Mouse (Mus musculus): ENCODE results near the gene Auts2. TPM values are rescaled to one million over a fixed set of nuclear protein-coding genes. Genes with fewer than 3 reads are reported as not detected.

The Auts2 gene
- total RNA-seq, 1 experiment: 9.9 TPM

DNA sequence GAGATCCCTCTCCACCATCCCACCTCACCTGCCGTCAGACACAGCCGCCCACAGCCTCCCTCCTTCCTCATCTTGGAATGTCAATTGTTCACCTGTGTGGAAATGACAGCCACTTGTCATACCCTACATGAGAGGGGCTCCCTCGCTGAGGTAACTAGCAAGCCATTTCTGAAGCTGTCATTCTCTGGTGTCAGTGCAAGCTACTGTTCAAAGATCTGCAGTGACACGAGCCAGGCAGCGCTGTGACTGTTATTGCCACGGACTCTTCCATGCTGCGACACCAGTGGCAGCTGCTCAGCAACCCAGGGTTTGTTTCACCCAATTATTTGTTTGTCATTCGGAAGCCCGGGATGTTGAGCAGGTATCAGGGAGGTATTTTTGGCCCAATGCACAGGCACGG lies 1030.5 kb downstream of the Auts2 start:
- H3K36me3 ChIP-seq (ENCODE audit: control insufficient read depth, insufficient read depth, low read length, poor library complexity, severe bottlenecking): no peaks in the 10 kb centered on the region
- H3K9me3 ChIP-seq (ENCODE audit: control insufficient read depth, insufficient read depth, low read depth, low read length): no peaks in the 10 kb centered on the region
- TF ChIP-seq ZNF384 (IDR thresholded peaks at IDR 0.05; ENCODE audit: low read depth, low read length) (no peak), HCFC1 (IDR thresholded peaks at IDR 0.05; ENCODE audit: borderline replicate concordance, insufficient read depth, low read length) (no peak), MAFK (IDR thresholded peaks at IDR 0.05; ENCODE audit: insufficient read depth, low read depth, low read length) (no peak), CHD2 (IDR thresholded peaks at IDR 0.05; ENCODE audit: low read depth, low read length) (no peak), ZC3H11A (IDR thresholded peaks at IDR 0.05; ENCODE audit: borderline replicate concordance, low read depth, low read length) (no peak)
- H3K4me3 ChIP-seq (ENCODE audit: insufficient read depth in 1 of 2, low read depth in 1 of 2, low read length in 2 of 2, poor library complexity in 1 of 2, severe bottlenecking in 1 of 2): no peak overlapping the region
- no peak for DNase-seq (ENCODE audit: low read depth, low spot score)
- in situ Hi-C loops (cut with MboI; ENCODE audit: low sequenced_read_pairs in 2 of 2, unreplicated experiment in 2 of 2): no loop called here
- no peak overlapping the region for H3K27ac ChIP-seq (ENCODE audit: insufficient read depth, low read depth, low read length, poor library complexity, severe bottlenecking)
- peaks cover 7 to 24% of the 10 kb centered on the region in 2 experiments; a peak in 3 of 4 replicates for H3K4me1 ChIP-seq (ENCODE audit: control insufficient read depth in 2 of 2, insufficient read depth in 2 of 2, low read length in 2 of 2, poor library complexity in 1 of 2)
- no peak overlapping the region for H3K9ac ChIP-seq (ENCODE audit: insufficient read depth, low read depth, low read length, poor library complexity, severe bottlenecking)

- no peak overlapping the region for H3K9ac ChIP-seq (ENCODE audit: insufficient read depth, low read depth, low read length, poor library complexity, severe bottlenecking)
- peaks cover 3 to 12% of the 10 kb centered on the region in 2 experiments; a peak in 2 of 4 replicates for H3K4me1 ChIP-seq (ENCODE audit: control insufficient read depth in 2 of 2, insufficient read depth in 2 of 2, low read length in 2 of 2, poor library complexity in 1 of 2)
- DNase-seq (ENCODE audit: low read depth, low spot score): no peak
- TF ChIP-seq ZNF384 (IDR thresholded peaks at IDR 0.05; ENCODE audit: low read depth, low read length): no peak
- no peak for TF ChIP-seq MAFK (IDR thresholded peaks at IDR 0.05; ENCODE audit: insufficient read depth, low read depth, low read length)
- no peak for TF ChIP-seq HCFC1 (IDR thresholded peaks at IDR 0.05; ENCODE audit: borderline replicate concordance, insufficient read depth, low read length)
- TF ChIP-seq ZC3H11A (IDR thresholded peaks at IDR 0.05; ENCODE audit: borderline replicate concordance, low read depth, low read length): no peak
- no peak for TF ChIP-seq CHD2 (IDR thresholded peaks at IDR 0.05; ENCODE audit: low read depth, low read length)
- H3K9me3 ChIP-seq (ENCODE audit: control insufficient read depth, insufficient read depth, low read depth, low read length): no peaks in the 10 kb centered on the region
- in situ Hi-C loops (cut with MboI; ENCODE audit: low sequenced_read_pairs in 2 of 2, unreplicated experiment in 2 of 2): no loop called here
- H3K4me3 ChIP-seq (ENCODE audit: insufficient read depth in 1 of 2, low read depth in 1 of 2, low read length in 2 of 2, poor library complexity in 1 of 2, severe bottlenecking in 1 of 2): no peak overlapping the region
- H3K27ac ChIP-seq (ENCODE audit: insufficient read depth, low read depth, low read length, poor library complexity, severe bottlenecking): no peak overlapping the region
- H3K36me3 ChIP-seq (ENCODE audit: control insufficient read depth, insufficient read depth, low read length, poor library complexity, severe bottlenecking): no peaks in the 10 kb centered on the region
These were observed 1032.5 kb downstream of the Auts2 start for GRCm38 (mm10) chr5:131510659-131511058.

DNA sequence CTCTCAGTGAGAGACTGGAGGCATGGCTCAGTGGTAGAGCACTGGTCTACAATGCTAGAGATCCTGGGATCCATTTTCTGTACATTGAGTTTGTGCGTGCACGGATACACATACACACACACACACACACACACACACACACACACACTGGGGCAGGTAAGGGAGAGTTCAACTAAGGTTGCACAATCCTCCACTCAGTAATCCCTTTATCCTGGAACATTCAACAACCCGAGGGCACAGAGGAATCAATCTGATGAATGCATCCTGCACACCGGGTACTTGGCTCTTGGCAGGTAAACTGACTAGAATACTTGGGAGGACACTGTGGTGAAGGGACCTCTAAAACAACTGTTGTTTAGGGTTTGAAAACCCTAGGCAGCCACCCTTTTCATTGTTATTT lies 1033.8 kb downstream of the Auts2 start:
- no peak for DNase-seq (ENCODE audit: low read depth, low spot score)
- Histone ChIP-seq H3K36me3 (ENCODE audit: control insufficient read depth, insufficient read depth, low read length, poor library complexity, severe bottlenecking) (no peaks in the 10 kb centered on the region), H3K9me3 (ENCODE audit: control insufficient read depth, insufficient read depth, low read depth, low read length) (no peaks in the 10 kb centered on the region), H3K4me1 (ENCODE audit: control insufficient read depth in 2 of 2, insufficient read depth in 2 of 2, low read length in 2 of 2, poor library complexity in 1 of 2) (peaks cover 0 to 10% of the 10 kb centered on the region in 2 experiments; a peak in 1 of 4 replicates), H3K9ac (ENCODE audit: insufficient read depth, low read depth, low read length, poor library complexity, severe bottlenecking) (no peak overlapping the region), H3K27ac (ENCODE audit: insufficient read depth, low read depth, low read length, poor library complexity, severe bottlenecking) (no peak overlapping the region), H3K4me3 (ENCODE audit: insufficient read depth in 1 of 2, low read depth in 1 of 2, low read length in 2 of 2, poor library complexity in 1 of 2, severe bottlenecking in 1 of 2) (no peak overlapping the region)
- in situ Hi-C loops (cut with MboI; ENCODE audit: low sequenced_read_pairs in 2 of 2, unreplicated experiment in 2 of 2): no loop called here
- TF ChIP-seq HCFC1 (IDR thresholded peaks at IDR 0.05; ENCODE audit: borderline replicate concordance, insufficient read depth, low read length) (no peak), ZNF384 (IDR thresholded peaks at IDR 0.05; ENCODE audit: low read depth, low read length) (no peak), CHD2 (IDR thresholded peaks at IDR 0.05; ENCODE audit: low read depth, low read length) (no peak), ZC3H11A (IDR thresholded peaks at IDR 0.05; ENCODE audit: borderline replicate concordance, low read depth, low read length) (no peak), MAFK (IDR thresholded peaks at IDR 0.05; ENCODE audit: insufficient read depth, low read depth, low read length) (no peak)

DNA sequence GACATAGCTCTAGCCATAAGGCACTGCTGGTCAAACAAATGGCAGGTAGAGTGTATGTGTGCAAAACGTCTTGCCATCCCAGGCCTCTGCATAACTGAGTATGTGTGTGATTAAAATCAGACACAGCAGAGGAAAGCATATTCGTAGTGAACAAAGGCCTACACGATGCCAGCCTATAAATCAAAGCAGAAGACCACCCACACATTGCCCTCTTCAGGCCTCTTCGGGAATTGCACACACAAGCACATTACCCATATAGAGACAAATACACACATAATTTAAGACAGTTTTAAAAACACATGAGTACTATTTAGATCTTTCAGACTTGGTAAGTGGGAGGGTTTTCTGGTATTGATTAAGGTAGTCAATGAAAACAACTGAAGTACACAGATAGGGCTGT lies 1044.3 kb downstream of the Auts2 start:
- peaks cover 2 to 22% of the 10 kb centered on the region in 2 experiments; a peak in 2 of 4 replicates for H3K4me1 ChIP-seq (ENCODE audit: control insufficient read depth in 2 of 2, insufficient read depth in 2 of 2, low read length in 2 of 2, poor library complexity in 1 of 2)
- no peak for DNase-seq (ENCODE audit: low read depth, low spot score)
- in situ Hi-C loops (cut with MboI; ENCODE audit: low sequenced_read_pairs in 2 of 2, unreplicated experiment in 2 of 2): no loop called here
- no peak overlapping the region for H3K27ac ChIP-seq (ENCODE audit: insufficient read depth, low read depth, low read length, poor library complexity, severe bottlenecking)
- TF ChIP-seq CHD2 (IDR thresholded peaks at IDR 0.05; ENCODE audit: low read depth, low read length) (no peak), ZC3H11A (IDR thresholded peaks at IDR 0.05; ENCODE audit: borderline replicate concordance, low read depth, low read length) (no peak), HCFC1 (IDR thresholded peaks at IDR 0.05; ENCODE audit: borderline replicate concordance, insufficient read depth, low read length) (no peak), ZNF384 (IDR thresholded peaks at IDR 0.05; ENCODE audit: low read depth, low read length) (no peak), MAFK (IDR thresholded peaks at IDR 0.05; ENCODE audit: insufficient read depth, low read depth, low read length) (no peak)
- H3K9ac ChIP-seq (ENCODE audit: insufficient read depth, low read depth, low read length, poor library complexity, severe bottlenecking): no peak overlapping the region
- H3K36me3 ChIP-seq (ENCODE audit: control insufficient read depth, insufficient read depth, low read length, poor library complexity, severe bottlenecking): no peaks in the 10 kb centered on the region
- no peak overlapping the region for H3K4me3 ChIP-seq (ENCODE audit: insufficient read depth in 1 of 2, low read depth in 1 of 2, low read length in 2 of 2, poor library complexity in 1 of 2, severe bottlenecking in 1 of 2)
- H3K9me3 ChIP-seq (ENCODE audit: control insufficient read depth, insufficient read depth, low read depth, low read length): no peaks in the 10 kb centered on the region
